Mouse (Mus musculus) brain, embryonic 14.5 days (tissue): ENCODE measurements around the gene Lama1.

ENCODE experiments used
- CTCF ChIP-seq: fragments of 200-500 bp; IDR thresholded peaks from 2 replicates; pipeline ENCODE4 v1.5.1; 2012; ENCODE audit warnings: inconsistent platforms, mild to moderate bottlenecking, moderate library complexity, borderline replicate concordance; ENCODE audit not compliant: insufficient read depth, insufficient read length; ENCODE audit errors: extremely low read depth
- POLR2A ChIP-seq: fragments of 200-500 bp; IDR thresholded peaks from 2 replicates; pipeline ENCODE4 v1.6.1; 2012; ENCODE audit warnings: mild to moderate bottlenecking, inconsistent platforms, borderline replicate concordance; ENCODE audit not compliant: poor library complexity, insufficient read depth, insufficient read length, severe bottlenecking; ENCODE audit errors: extremely low read depth

DNA sequence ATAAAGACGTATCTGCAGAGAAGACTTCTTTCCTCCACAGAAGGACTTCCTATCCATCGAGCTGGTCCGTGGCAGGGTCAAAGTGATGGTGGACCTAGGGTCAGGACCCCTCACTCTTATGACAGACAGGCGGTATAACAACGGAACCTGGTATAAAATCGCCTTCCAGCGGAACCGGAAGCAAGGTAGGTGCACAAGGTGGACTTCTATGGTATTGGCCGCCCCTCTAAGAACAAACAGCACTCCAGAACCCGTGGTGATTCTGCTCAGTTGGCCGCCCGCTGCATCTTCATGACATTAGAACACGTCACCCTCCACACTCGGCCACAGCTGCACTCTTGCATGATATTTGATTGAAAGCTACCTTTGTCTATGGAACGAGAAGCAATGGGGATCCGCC, 112.1 kb downstream of the Lama1 start:
- TF ChIP-seq CTCF (no peak), POLR2A (no peak)
